Comparison of ENCODE assay signal across 7 mouse cellular contexts in the genomic region with DNA sequence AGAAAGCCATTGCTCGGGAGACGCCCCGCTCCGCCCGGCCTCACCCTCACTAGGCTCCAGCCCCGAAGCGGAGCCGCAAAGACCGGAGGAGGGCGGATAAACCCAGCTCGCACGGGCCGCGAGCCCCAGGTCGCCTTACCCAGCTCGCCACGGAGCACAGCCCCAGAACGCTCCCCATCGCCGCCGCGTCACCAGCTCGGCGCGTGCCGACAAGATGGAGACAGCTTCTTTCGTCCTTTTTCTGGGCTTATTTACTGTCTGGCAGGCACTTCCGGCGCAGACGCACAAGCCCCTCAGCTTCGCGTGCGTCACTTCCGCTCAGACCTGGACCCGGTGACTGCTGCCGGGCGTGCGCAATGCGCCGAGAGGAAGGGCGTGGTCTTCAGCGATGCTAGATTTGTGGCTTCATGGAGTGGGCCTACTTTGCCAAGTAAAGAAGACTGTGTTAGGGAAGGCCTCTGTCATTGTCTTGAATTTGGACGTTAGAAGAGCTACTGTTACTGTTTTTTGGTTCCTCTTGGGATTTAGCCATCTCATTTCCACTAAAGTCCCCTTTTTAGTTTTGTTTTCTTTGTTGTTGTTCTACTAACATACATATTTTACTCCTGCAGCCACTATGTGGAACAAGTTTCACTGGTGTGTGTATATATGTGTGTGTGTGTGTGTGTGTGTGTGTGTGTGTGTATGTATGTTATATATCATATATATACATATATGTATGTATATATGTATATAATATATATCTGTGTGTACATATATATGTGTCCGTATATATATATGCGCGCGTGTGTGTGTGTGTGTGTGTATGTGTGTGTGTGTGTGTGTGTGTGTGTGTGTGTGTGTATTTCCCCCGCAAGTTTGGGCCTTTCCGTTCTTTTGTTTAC. TPM values are rescaled to one million over a fixed set of nuclear protein-coding genes. Genes with fewer than 3 reads are reported as not detected.
DNase-seq lines count a peak whose midpoint lies in the region; ATAC-seq lines count a peak whose summit lies in the region.

A gene (minus strand): TSS at position 313 of the 884 bp plus-strand sequence.

- intact Hi-C loops in left cerebral cortex, postnatal 36 days (cut with DNase I) = loop anchor here (1.0 to 10.0 kb wide), 2 partner anchors 46 to 192 kb away; a partner anchor contains a TSS

- H3K27ac ChIP-seq in intestine, embryonic 16.5 days (ENCODE audit: low read length) = peak within 1 kb of the TSS; percentile 93
- peak within 1 kb of the TSS; percentile 82 for H3K27ac ChIP-seq in midbrain, embryonic 11.5 days (ENCODE audit: low read depth, low read length)

- no peaks in the 10 kb centered on the region for H3K9me3 ChIP-seq in intestine, embryonic 16.5 days (ENCODE audit: control insufficient read depth, low read length)
- no peaks in the 10 kb centered on the region for H3K9me3 ChIP-seq in midbrain, embryonic 11.5 days (ENCODE audit: control insufficient read depth, low read length)

- peak; percentile 91 for DNase-seq in adrenal gland, adult 8-10 months
- DNase-seq in embryo, embryonic 9.5 days (ENCODE audit: extremely low spot score) = peak; percentile 88
- DNase-seq in gastrocnemius, postnatal 4 days (ENCODE audit: low spot score in 2 of 2) = peak; percentile 81 to 94
- DNase-seq in left cerebral cortex, postnatal 36 days (ENCODE audit: low spot score in 2 of 2) = peak; percentile 95
- peak; percentile 99 for DNase-seq in midbrain, embryonic 11.5 days (ENCODE audit: low spot score, missing footprints)
- peak; percentile 94 for DNase-seq in skeletal muscle tissue, adult 2 months (ENCODE audit: low read depth, low spot score)

- peak within 1 kb of the TSS; percentile 56 for H3K4me2 ChIP-seq in intestine, embryonic 16.5 days (ENCODE audit: low read depth, low read length)
- H3K4me2 ChIP-seq in midbrain, embryonic 11.5 days = peak within 1 kb of the TSS; percentile 69

- peaks cover 5% of the 10 kb centered on the region; the same call in 1 of the 2 replicates for H3K4me1 ChIP-seq in intestine, embryonic 16.5 days (ENCODE audit: control insufficient read depth, insufficient read depth, low read length)
- H3K4me1 ChIP-seq in midbrain, embryonic 11.5 days (ENCODE audit: control insufficient read depth, insufficient read depth, low read length) = peaks cover 15% of the 10 kb centered on the region

- 12% methylated on average over 48 of the region's 49 CpGs for WGBS in intestine, embryonic 16.5 days
- 14% methylated on average over 44 of the region's 49 CpGs for WGBS in midbrain, embryonic 11.5 days

- peak; percentile 100 for ATAC-seq in intestine, embryonic 16.5 days
- ATAC-seq in midbrain, embryonic 11.5 days (ENCODE audit: low FRiP score) = peak; percentile 100

- H3K4me3 ChIP-seq in intestine, embryonic 16.5 days (ENCODE audit: low read length) = peak within 1 kb of the TSS; percentile 94
- peak within 1 kb of the TSS; percentile 85 for H3K4me3 ChIP-seq in midbrain, embryonic 11.5 days (ENCODE audit: low read depth, low read length)

- H3K27me3 ChIP-seq in intestine, embryonic 16.5 days (replicated peaks; ENCODE audit: control insufficient read depth, insufficient read depth, low read length) = no peaks in the 10 kb centered on the region
- no peaks in the 10 kb centered on the region for H3K27me3 ChIP-seq in midbrain, embryonic 11.5 days (ENCODE audit: control insufficient read depth, insufficient read depth, low read length)

- H3K36me3 ChIP-seq in intestine, embryonic 16.5 days (ENCODE audit: control insufficient read depth, insufficient read depth, low read length) = no peaks in the 10 kb centered on the region
- H3K36me3 ChIP-seq in midbrain, embryonic 11.5 days (ENCODE audit: control insufficient read depth, insufficient read depth, low read length) = no peaks in the 10 kb centered on the region

- peak within 1 kb of the TSS; percentile 94 for H3K9ac ChIP-seq in intestine, embryonic 16.5 days (ENCODE audit: low read depth, low read length)
- H3K9ac ChIP-seq in midbrain, embryonic 11.5 days (ENCODE audit: low read length) = peak within 1 kb of the TSS; percentile 91

RNA-seq across cellular contexts. Expression of the gene that starts here (rescaled TPM):
- 100 to 1,000 TPM; 321 to 388 (median 383) TPM for total RNA-seq in adrenal gland, adult 8-10 months (2022)
- total RNA-seq in gastrocnemius, postnatal 4 days (2021) = 100 to 1,000 TPM; 168 to 169 TPM
- 105 TPM in 2 replicates for polyA plus RNA-seq in intestine, embryonic 16.5 days (2015; fragmentation: Nextera tagmentation; extraction: Ambion mirVana)
- total RNA-seq in left cerebral cortex, postnatal 36 days (2021) = 1,000 to 10,000 TPM in 1 of 2 experiments, 100 to 1,000 TPM in 1; 965 to 1,014 TPM
- 243 and 274 TPM in 2 replicates for polyA plus RNA-seq in midbrain, embryonic 11.5 days (2014; fragmentation: Nextera tagmentation; extraction: Ambion mirVana)

Comparison
In these comparisons a context has a peak if more than half of its experiments do, and no peak if none do; other contexts are left out.
1. Peak in every context shown above with its lines: DNase-seq, ATAC-seq, H3K4me3 ChIP-seq and H3K27ac ChIP-seq.